Mouse (Mus musculus) ES-E14 (cell line): ENCODE measurements around the gene Padi3. TPM values are rescaled to one million over a fixed set of nuclear protein-coding genes. Genes with fewer than 3 reads are reported as not detected.

Source experiments
- DNase-seq: peaks from one replicate; pipeline ENCODE4 v3.0.0-alpha.2; 2013; ENCODE audit warnings: low read depth, low spot score
- H3K27ac ChIP-seq: 2 replicates; pipeline ENCODE4 v1.5.1; 2012; ENCODE audit warnings: low read depth, mild to moderate bottlenecking, low read length, moderate library complexity, mixed read lengths; ENCODE audit not compliant: poor library complexity, insufficient read depth, severe bottlenecking
- H3K36me3 ChIP-seq: 2 replicates; pipeline ENCODE4 v1.6.1; 2012; ENCODE audit warnings: mild to moderate bottlenecking, low read length, moderate library complexity, mixed read lengths; ENCODE audit not compliant: control insufficient read depth, poor library complexity, insufficient read depth, severe bottlenecking
- H3K4me1 ChIP-seq, 2 experiments: fragments of 150-350 bp in 1 of 2; sonication (generic) in 1 of 2; 2 replicates each; pipeline ENCODE4 v1.6.1; 2012; ENCODE audit warnings: low read length in 2 of 2, mild to moderate bottlenecking in 1 of 2, mixed read lengths in 1 of 2; ENCODE audit not compliant: control insufficient read depth in 2 of 2, insufficient read depth in 2 of 2, poor library complexity in 1 of 2
- H3K4me3 ChIP-seq, 2 experiments: fragments of 150-350 bp in 1 of 2; sonication (generic) in 1 of 2; 2 replicates each; pipeline ENCODE4 v1.5.1; 2012; ENCODE audit warnings: low read length in 2 of 2, low read depth in 1 of 2, mild to moderate bottlenecking in 1 of 2, mixed read lengths in 1 of 2; ENCODE audit not compliant: insufficient read depth in 1 of 2, poor library complexity in 1 of 2, severe bottlenecking in 1 of 2
- H3K9ac ChIP-seq: 2 replicates; pipeline ENCODE4 v1.6.1; 2012; ENCODE audit warnings: low read depth, mild to moderate bottlenecking, low read length, mixed read lengths; ENCODE audit not compliant: poor library complexity, insufficient read depth, severe bottlenecking
- H3K9me3 ChIP-seq: fragments of 150-350 bp; sonication (generic); 2 replicates; pipeline ENCODE4 v1.6.1; 2012; ENCODE audit warnings: low read depth, mild to moderate bottlenecking, low read length; ENCODE audit not compliant: control insufficient read depth, insufficient read depth
- CHD2 ChIP-seq: IDR thresholded peaks from 2 replicates; pipeline ENCODE4 v1.6.1; 2014; ENCODE audit warnings: mild to moderate bottlenecking, low read depth, low read length, inconsistent platforms
- HCFC1 ChIP-seq: IDR thresholded peaks from 2 replicates; pipeline ENCODE4 v1.6.1; 2012; ENCODE audit warnings: low read length, inconsistent platforms, borderline replicate concordance; ENCODE audit not compliant: insufficient read depth
- MAFK ChIP-seq: IDR thresholded peaks from 2 replicates; pipeline ENCODE4 v1.6.1; 2014; ENCODE audit warnings: mild to moderate bottlenecking, low read depth, low read length, inconsistent platforms; ENCODE audit not compliant: insufficient read depth
- ZC3H11A ChIP-seq: IDR thresholded peaks from 2 replicates; pipeline ENCODE4 v1.6.1; 2012; ENCODE audit warnings: low read depth, mild to moderate bottlenecking, inconsistent platforms, low read length, borderline replicate concordance
- ZNF384 ChIP-seq: IDR thresholded peaks from 2 replicates; pipeline ENCODE4 v1.6.1; 2012; ENCODE audit warnings: low read depth, low read length, inconsistent platforms
- in situ Hi-C, 2 experiments: fragments of 600-800 bp; cut with MboI; formaldehyde crosslinking; loops; one replicate each; pipeline ENCODE4 v1.15.1; 2025; ENCODE audit warnings: low sequenced_read_pairs in 2 of 2, inconsistent platforms in 1 of 2; ENCODE audit not compliant: unreplicated experiment in 2 of 2
- total RNA-seq: library from RNA; depleted of rRNA; stranded (reverse); fragments of 300-350 nt; gene quantifications from 2 replicates; pipeline ENCODE4 v1.2.3, GENCODE M21; 2012

Gene Padi3
- total RNA-seq, 1 experiment, result 1.2 TPM

- no peaks in the 10 kb centered on the region for H3K36me3 ChIP-seq
- in situ Hi-C loops, result no loop called here
- H3K9me3 ChIP-seq, result no peaks in the 10 kb centered on the region
- no peak for TF ChIP-seq ZC3H11A
- TF ChIP-seq ZNF384, result no peak
- TF ChIP-seq MAFK, result no peak
- TF ChIP-seq HCFC1, result no peak
- TF ChIP-seq CHD2, result no peak
- DNase-seq, result no peak
- H3K4me1 ChIP-seq, result peaks cover 0 to 4% of the 10 kb centered on the region in 2 experiments; a peak in 1 of 4 replicates
- H3K4me3 ChIP-seq, result no peak overlapping the region
- no peak overlapping the region for H3K9ac ChIP-seq
- H3K27ac ChIP-seq, result no peak overlapping the region
Measured at GRCm38 (mm10) chr4:140761601-140762000, 48.8 kb downstream of the Padi3 start.

GRCm38 (mm10) chr4:140755811-140756210 lies 54.6 kb downstream of the Padi3 start:
- Histone ChIP-seq H3K27ac (no peak overlapping the region), H3K36me3 (no peaks in the 10 kb centered on the region), H3K9me3 (no peaks in the 10 kb centered on the region), H3K9ac (no peak overlapping the region), H3K4me1 (peaks cover 0 to 7% of the 10 kb centered on the region in 2 experiments; a peak in 1 of 4 replicates), H3K4me3 (no peak overlapping the region)
- TF ChIP-seq ZC3H11A (no peak), HCFC1 (no peak), MAFK (no peak), ZNF384 (no peak), CHD2 (no peak)
- no peak for DNase-seq
- in situ Hi-C loops, result no loop called here

GRCm38 (mm10) chr4:140753366-140753765 lies 57.1 kb downstream of the Padi3 start:
- TF ChIP-seq CHD2, result no peak
- TF ChIP-seq MAFK, result no peak
- no peak for TF ChIP-seq ZNF384
- TF ChIP-seq HCFC1, result no peak
- TF ChIP-seq ZC3H11A, result no peak
- no peak for DNase-seq

GRCm38 (mm10) chr4:140750328-140750727 lies 60.1 kb downstream of the Padi3 start:
- no peak overlapping the region for H3K27ac ChIP-seq
- no peak overlapping the region for H3K9ac ChIP-seq
- H3K9me3 ChIP-seq, result no peaks in the 10 kb centered on the region
- in situ Hi-C loops, result no loop called here
- peak; percentile 51 for DNase-seq
- H3K4me3 ChIP-seq, result no peak overlapping the region
- no peak for TF ChIP-seq CHD2
- no peak for TF ChIP-seq ZNF384
- TF ChIP-seq MAFK, result no peak
- no peak for TF ChIP-seq ZC3H11A
- TF ChIP-seq HCFC1, result no peak
- peaks cover 0 to 8% of the 10 kb centered on the region in 2 experiments; a peak in 1 of 4 replicates for H3K4me1 ChIP-seq
- H3K36me3 ChIP-seq, result no peaks in the 10 kb centered on the region

More at GRCm38 (mm10) chr4:140753366-140753765, 57.1 kb downstream of the Padi3 start:
- in situ Hi-C loops, result no loop called here
- Histone ChIP-seq H3K36me3 (no peaks in the 10 kb centered on the region), H3K9me3 (no peaks in the 10 kb centered on the region), H3K9ac (no peak overlapping the region), H3K27ac (no peak overlapping the region), H3K4me1 (peaks cover 0 to 12% of the 10 kb centered on the region in 2 experiments; a peak in 1 of 4 replicates), H3K4me3 (no peak overlapping the region)

- H3K9ac ChIP-seq, result no peak overlapping the region
- peaks cover 0 to 5% of the 10 kb centered on the region in 2 experiments; a peak in 1 of 4 replicates for H3K4me1 ChIP-seq
- no peaks in the 10 kb centered on the region for H3K9me3 ChIP-seq
- H3K4me3 ChIP-seq, result peak overlapping the region in 1 of 2 experiments; percentile 17; a peak in 1 of 4 replicates
- in situ Hi-C loops, result no loop called here
- DNase-seq, result no peak
- H3K27ac ChIP-seq, result no peak overlapping the region
- no peaks in the 10 kb centered on the region for H3K36me3 ChIP-seq
- TF ChIP-seq CHD2 (no peak), HCFC1 (no peak), MAFK (no peak), ZNF384 (no peak), ZC3H11A (no peak)
Measured at GRCm38 (mm10) chr4:140747978-140748377, 62.5 kb downstream of the Padi3 start.
